Mouse (Mus musculus): ENCODE data around the gene Slc35b1. TPM values are rescaled to one million over a fixed set of nuclear protein-coding genes. Genes with fewer than 3 reads are reported as not detected.

Gene Slc35b1
- polyA plus RNA-seq, 1 experiment from 2014 or later = 126 TPM

- ATAC-seq (ENCODE audit: low FRiP score) = no peak
- 97% methylated on average over 9 of the region's 9 CpGs for WGBS
- no peaks in the 10 kb centered on the region for H3K36me3 ChIP-seq (replicated peaks)
- H3K9ac ChIP-seq = no peak overlapping the region
- H3K27ac ChIP-seq = no peak overlapping the region
- H3K4me3 ChIP-seq (replicated peaks) = no peak overlapping the region
- H3K4me2 ChIP-seq = no peak overlapping the region
- peaks cover 6% of the 10 kb centered on the region; the same call in 1 of the 2 replicates for H3K4me1 ChIP-seq
- no peaks in the 10 kb centered on the region for H3K27me3 ChIP-seq
- no peaks in the 10 kb centered on the region for H3K9me3 ChIP-seq
Observed at GRCm38 (mm10) chr11:95353226-95353625, 31.3 kb upstream of the Slc35b1 start.

- WGBS = 94% methylated on average over 14 of the region's 14 CpGs
- H3K9me3 ChIP-seq = no peaks in the 10 kb centered on the region
- no peak for ATAC-seq (ENCODE audit: low FRiP score)
- H3K27me3 ChIP-seq = no peaks in the 10 kb centered on the region
- H3K4me2 ChIP-seq = no peak overlapping the region
- H3K36me3 ChIP-seq (replicated peaks) = no peaks in the 10 kb centered on the region
- H3K4me1 ChIP-seq = peaks cover 6% of the 10 kb centered on the region; the same call in 1 of the 2 replicates
- no peak overlapping the region for H3K9ac ChIP-seq
- H3K4me3 ChIP-seq (replicated peaks) = no peak overlapping the region
- H3K27ac ChIP-seq = no peak overlapping the region
Observed at GRCm38 (mm10) chr11:95354228-95354944, 30.1 kb upstream of the Slc35b1 start.

GRCm38 (mm10) chr11:95354945-95355660 lies 29.4 kb upstream of the Slc35b1 start:
- WGBS = 93% methylated on average over 12 of the region's 12 CpGs
- H3K9ac ChIP-seq = no peak overlapping the region

GRCm38 (mm10) chr11:95355661-95356011 lies 28.9 kb upstream of the Slc35b1 start:
- Histone ChIP-seq H3K27ac (no peak overlapping the region), H3K27me3 (no peaks in the 10 kb centered on the region), H3K4me1 (peaks cover 6% of the 10 kb centered on the region; the same call in 1 of the 2 replicates), H3K9me3 (no peaks in the 10 kb centered on the region), H3K36me3 (replicated peaks) (no peaks in the 10 kb centered on the region), H3K9ac (no peak overlapping the region), H3K4me3 (replicated peaks) (no peak overlapping the region), H3K4me2 (no peak overlapping the region)
- no peak for ATAC-seq (ENCODE audit: low FRiP score)
- WGBS = 96% methylated on average over 5 of the region's 5 CpGs

More at GRCm38 (mm10) chr11:95354945-95355660, 29.4 kb upstream of the Slc35b1 start:
- no peak for ATAC-seq (ENCODE audit: low FRiP score)
- no peak overlapping the region for H3K4me2 ChIP-seq
- no peak overlapping the region for H3K27ac ChIP-seq
- H3K4me3 ChIP-seq (replicated peaks) = no peak overlapping the region
- no peaks in the 10 kb centered on the region for H3K9me3 ChIP-seq
- peaks cover 6% of the 10 kb centered on the region; the same call in 1 of the 2 replicates for H3K4me1 ChIP-seq
- H3K36me3 ChIP-seq (replicated peaks) = no peaks in the 10 kb centered on the region
- H3K27me3 ChIP-seq = no peaks in the 10 kb centered on the region

GRCm38 (mm10) chr11:95356039-95356438 lies 28.5 kb upstream of the Slc35b1 start:
- no peak for ATAC-seq (ENCODE audit: low FRiP score)
- H3K4me1 ChIP-seq = peaks cover 6% of the 10 kb centered on the region; the same call in 1 of the 2 replicates
- H3K27ac ChIP-seq = 0 out of 2 replicates have a peak overlapping the region, but pooled peaks have one; percentile 31
- no peak overlapping the region for H3K4me3 ChIP-seq (replicated peaks)
- no peaks in the 10 kb centered on the region for H3K27me3 ChIP-seq
- no peaks in the 10 kb centered on the region for H3K36me3 ChIP-seq (replicated peaks)
- H3K9ac ChIP-seq = no peak overlapping the region
- WGBS = 90% methylated on average over 7 of the region's 7 CpGs
- H3K4me2 ChIP-seq = no peak overlapping the region
- H3K9me3 ChIP-seq = no peaks in the 10 kb centered on the region

GRCm38 (mm10) chr11:95356469-95357273 lies 27.8 kb upstream of the Slc35b1 start:
- Histone ChIP-seq H3K9me3 (no peaks in the 10 kb centered on the region), H3K4me1 (peaks cover 6% of the 10 kb centered on the region; the same call in 1 of the 2 replicates), H3K36me3 (replicated peaks) (no peaks in the 10 kb centered on the region), H3K9ac (no peak overlapping the region), H3K27ac (0 out of 2 replicates have a peak overlapping the region, but pooled peaks have one; percentile 31), H3K27me3 (no peaks in the 10 kb centered on the region), H3K4me2 (no peak overlapping the region), H3K4me3 (replicated peaks) (no peak overlapping the region)
- 89% methylated on average over 17 of the region's 17 CpGs for WGBS
- no peak for ATAC-seq (ENCODE audit: low FRiP score)

- ATAC-seq (ENCODE audit: low FRiP score) = no peak
- no peak overlapping the region for H3K9ac ChIP-seq
Observed at GRCm38 (mm10) chr11:95358263-95358662, 26.2 kb upstream of the Slc35b1 start.

GRCm38 (mm10) chr11:95364388-95364787 lies 20.1 kb upstream of the Slc35b1 start:
- 92% methylated on average over 5 of the region's 5 CpGs for WGBS

More at GRCm38 (mm10) chr11:95358263-95358662, 26.2 kb upstream of the Slc35b1 start:
- H3K9me3 ChIP-seq = no peaks in the 10 kb centered on the region
- H3K4me1 ChIP-seq = peaks cover 6% of the 10 kb centered on the region; the same call in 1 of the 2 replicates
- no peak overlapping the region for H3K4me2 ChIP-seq
- 57% methylated on average over 3 of the region's 3 CpGs for WGBS
- no peak overlapping the region for H3K4me3 ChIP-seq (replicated peaks)
- no peaks in the 10 kb centered on the region for H3K27me3 ChIP-seq
- H3K36me3 ChIP-seq (replicated peaks) = no peaks in the 10 kb centered on the region
- no peak overlapping the region for H3K27ac ChIP-seq

GRCm38 (mm10) chr11:95365596-95365995 lies 18.9 kb upstream of the Slc35b1 start:
- Histone ChIP-seq H3K4me1 (no peaks in the 10 kb centered on the region), H3K4me2 (no peak overlapping the region), H3K27ac (0 out of 2 replicates have a peak overlapping the region, but pooled peaks have one; percentile 0), H3K9ac (no peak overlapping the region), H3K27me3 (no peaks in the 10 kb centered on the region), H3K4me3 (replicated peaks) (no peak overlapping the region), H3K36me3 (replicated peaks) (no peaks in the 10 kb centered on the region), H3K9me3 (no peaks in the 10 kb centered on the region)
- WGBS = 93% methylated on average over 10 of the region's 10 CpGs
- no peak for ATAC-seq (ENCODE audit: low FRiP score)

More at GRCm38 (mm10) chr11:95364388-95364787, 20.1 kb upstream of the Slc35b1 start:
- Histone ChIP-seq H3K27me3 (no peaks in the 10 kb centered on the region), H3K9me3 (no peaks in the 10 kb centered on the region), H3K27ac (no peak overlapping the region), H3K4me2 (no peak overlapping the region), H3K9ac (no peak overlapping the region), H3K36me3 (replicated peaks) (no peaks in the 10 kb centered on the region), H3K4me3 (replicated peaks) (no peak overlapping the region), H3K4me1 (no peaks in the 10 kb centered on the region)
- ATAC-seq (ENCODE audit: low FRiP score) = no peak

- Histone ChIP-seq H3K36me3 (replicated peaks) (no peaks in the 10 kb centered on the region), H3K27me3 (no peaks in the 10 kb centered on the region), H3K9ac (no peak overlapping the region), H3K4me2 (no peak overlapping the region), H3K4me3 (replicated peaks) (no peak overlapping the region), H3K9me3 (no peaks in the 10 kb centered on the region), H3K27ac (no peak overlapping the region), H3K4me1 (no peaks in the 10 kb centered on the region)
- WGBS = 85% methylated on average over 6 of the region's 6 CpGs
- no peak for ATAC-seq (ENCODE audit: low FRiP score)
Observed at GRCm38 (mm10) chr11:95366280-95366897, 18.1 kb upstream of the Slc35b1 start.

GRCm38 (mm10) chr11:95367011-95367735 lies 17.3 kb upstream of the Slc35b1 start:
- Histone ChIP-seq H3K4me3 (replicated peaks) (no peak overlapping the region), H3K4me2 (no peak overlapping the region), H3K9ac (no peak overlapping the region), H3K27me3 (no peaks in the 10 kb centered on the region), H3K9me3 (no peaks in the 10 kb centered on the region), H3K36me3 (replicated peaks) (no peaks in the 10 kb centered on the region), H3K27ac (no peak overlapping the region), H3K4me1 (no peaks in the 10 kb centered on the region)
- 87% methylated on average over 8 of the region's 8 CpGs for WGBS
- ATAC-seq (ENCODE audit: low FRiP score) = no peak

Measured in forebrain, embryonic 12.5 days (tissue).